Mouse (Mus musculus) ZHBTc4 (cell line): ENCODE results near the gene Slc23a2.

Experiments
- DNase-seq: peaks from one replicate; pipeline ENCODE4 v3.0.0-alpha.2; 2011; ENCODE audit warnings: low read depth, low spot score

Slc23a2 gene

DNA sequence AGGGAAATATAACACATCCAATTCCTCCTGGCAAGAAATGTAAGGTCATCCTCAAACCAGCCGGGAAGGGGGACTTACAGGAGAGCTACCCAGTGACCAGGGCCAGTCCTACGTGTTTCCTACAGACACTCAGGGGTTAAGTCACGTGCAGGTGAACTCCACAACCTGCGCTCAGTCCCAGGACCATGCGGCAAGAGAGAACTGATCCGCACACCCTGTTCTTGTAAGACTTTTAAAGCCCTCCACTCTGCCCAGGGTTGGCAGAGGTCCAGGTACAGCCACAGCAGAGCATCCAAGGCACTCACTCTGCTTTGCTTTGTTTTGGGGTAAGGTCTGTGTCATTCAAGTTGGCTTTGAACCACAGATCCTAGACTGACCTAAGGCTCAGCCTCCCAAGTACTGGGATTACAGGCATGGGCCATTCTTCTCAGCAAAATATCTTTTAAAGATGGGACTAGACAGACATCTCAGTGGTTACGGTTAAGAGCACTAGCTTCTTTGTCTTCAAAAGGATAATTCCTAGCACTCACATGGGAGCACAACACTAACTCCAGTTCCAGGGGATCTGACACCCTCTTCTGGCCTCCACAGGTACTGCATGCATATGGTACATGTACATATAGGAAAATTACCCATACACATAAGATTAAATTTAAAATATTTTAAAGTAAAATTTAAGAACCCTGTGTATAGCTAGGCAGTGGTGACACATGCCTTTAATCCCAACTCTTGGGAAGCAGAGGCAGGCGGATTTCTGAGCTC lies 8.9 kb downstream of the Slc23a2 start:
- peak; percentile 69 for DNase-seq

DNA sequence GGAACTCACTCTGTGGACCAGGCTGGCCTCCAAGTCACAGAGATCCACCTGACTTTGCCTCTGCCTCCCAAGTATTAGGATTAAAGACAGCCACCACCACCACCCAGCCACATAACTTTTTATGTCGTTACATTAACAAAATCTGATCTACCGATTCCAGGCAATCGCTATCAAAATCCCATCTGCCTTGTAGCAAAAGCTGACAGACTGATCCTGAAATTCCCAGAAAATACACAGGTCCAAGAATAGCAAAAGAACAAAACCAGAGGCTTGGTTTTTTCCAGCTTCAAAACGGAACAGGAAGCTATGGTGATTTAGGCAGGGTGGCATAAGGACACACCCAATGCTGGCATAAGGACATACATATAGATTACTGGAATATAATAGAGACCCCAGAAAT lies 10.2 kb downstream of the Slc23a2 start:
- no peak for DNase-seq

GRCm38 (mm10) chr2:132133436-132133835 lies 11.5 kb downstream of the Slc23a2 start:
- DNase-seq: peak; percentile 88

GRCm38 (mm10) chr2:132131266-132131665 lies 13.6 kb downstream of the Slc23a2 start:
- peak; percentile 51 for DNase-seq

DNA sequence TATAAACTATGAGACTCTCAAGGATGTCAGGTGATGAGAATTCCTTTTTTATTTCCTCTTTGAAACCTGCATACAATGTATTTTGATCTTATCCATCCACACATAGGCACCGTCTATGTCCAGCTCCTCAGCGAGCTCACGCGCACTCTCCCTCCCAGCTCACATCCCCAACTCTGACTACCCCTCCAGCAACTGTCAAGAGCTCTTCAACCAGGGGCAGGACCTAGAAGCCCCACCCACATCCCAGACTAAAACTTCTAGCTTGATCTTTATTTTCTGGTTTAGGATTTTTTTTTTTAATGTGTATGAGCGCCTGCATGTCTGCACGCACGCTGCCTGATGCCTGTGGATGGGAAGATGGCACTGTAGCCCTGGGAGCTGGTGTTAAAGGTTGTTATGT lies 14.9 kb downstream of the Slc23a2 start:
- DNase-seq: no peak

DNA sequence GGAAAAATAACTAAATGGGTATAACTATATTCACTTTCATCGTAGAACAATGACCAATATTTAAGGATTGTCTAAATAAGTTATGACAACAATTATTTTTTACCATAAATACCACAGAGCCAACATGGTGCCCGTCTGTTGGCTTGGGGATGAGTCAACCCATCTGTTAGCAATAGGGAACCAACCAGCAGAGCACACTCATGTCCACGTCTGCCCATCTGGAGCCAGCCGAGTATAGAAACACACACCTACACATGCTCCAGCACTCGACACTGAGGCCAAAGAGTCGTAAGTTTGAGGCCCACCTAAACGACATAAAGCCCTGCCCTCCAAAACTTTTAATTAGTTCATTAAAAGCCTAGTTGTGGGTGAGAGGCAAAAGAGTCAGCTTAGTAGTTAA lies 15.7 kb downstream of the Slc23a2 start:
- DNase-seq: no peak

DNA sequence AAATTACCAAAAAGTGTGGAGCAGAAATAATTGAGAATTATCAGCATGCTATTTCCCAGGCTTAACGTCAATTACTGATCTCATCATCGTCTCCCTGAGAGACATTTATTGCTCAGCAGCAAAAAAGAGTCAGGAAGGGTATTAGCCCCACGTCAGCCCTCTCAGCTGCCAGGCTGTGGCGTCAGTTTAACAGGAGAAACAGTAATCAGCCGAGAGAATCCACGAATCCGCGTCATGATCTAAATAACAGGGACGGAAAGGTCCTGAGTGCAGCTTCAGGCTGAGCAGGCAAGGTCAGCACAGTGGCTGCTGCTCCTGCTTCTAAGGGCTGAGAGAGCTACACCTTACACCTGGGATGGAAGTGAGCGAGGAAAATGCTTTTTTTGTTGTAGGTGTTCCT lies 17.0 kb downstream of the Slc23a2 start:
- no peak for DNase-seq

DNA sequence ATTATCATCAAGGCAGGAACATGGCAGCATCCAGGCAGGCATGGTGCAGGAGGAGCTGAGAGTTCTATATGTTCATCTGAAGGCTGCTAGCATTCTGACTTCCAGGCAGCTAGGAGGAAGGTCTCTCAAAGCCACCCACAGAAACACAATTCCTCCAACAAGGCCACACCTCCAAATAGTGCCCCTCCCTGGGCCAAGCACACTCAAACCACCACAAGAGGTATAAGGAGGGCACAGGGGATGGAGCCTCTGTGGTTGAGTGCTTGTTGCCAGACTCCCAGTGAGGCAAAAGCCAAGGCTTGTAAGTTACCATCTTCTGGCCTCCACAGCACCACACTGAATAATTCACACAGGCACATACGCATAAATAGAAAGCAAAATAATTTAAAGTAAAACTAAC lies 18.6 kb downstream of the Slc23a2 start:
- DNase-seq: no peak

- no peak for DNase-seq
Measured at GRCm38 (mm10) chr2:132123063-132123462, 21.8 kb downstream of the Slc23a2 start.

GRCm38 (mm10) chr2:132121050-132121449 lies 23.9 kb downstream of the Slc23a2 start:
- DNase-seq: no peak

- DNase-seq: no peak
Measured at GRCm38 (mm10) chr2:132118646-132119045, 26.3 kb downstream of the Slc23a2 start.

DNA sequence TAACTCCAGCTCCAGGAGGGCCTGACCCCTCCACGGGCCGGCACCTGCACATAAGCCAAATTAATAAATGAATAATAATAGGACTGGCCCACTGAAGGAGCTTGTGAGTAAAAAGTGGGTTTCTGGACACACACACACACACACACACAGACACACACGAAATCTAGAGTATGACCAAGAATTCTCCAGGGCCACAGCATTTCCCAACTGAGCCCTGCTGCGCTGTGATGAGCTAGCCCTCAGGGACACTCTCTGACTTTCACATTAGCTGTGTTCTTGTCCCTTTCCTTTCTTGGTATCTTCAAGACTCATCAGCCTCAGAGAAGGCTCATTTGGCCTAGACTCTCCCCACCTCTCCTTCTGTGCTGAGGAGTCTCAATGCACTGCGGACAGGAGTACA lies 29.0 kb downstream of the Slc23a2 start:
- DNase-seq: no peak

DNA sequence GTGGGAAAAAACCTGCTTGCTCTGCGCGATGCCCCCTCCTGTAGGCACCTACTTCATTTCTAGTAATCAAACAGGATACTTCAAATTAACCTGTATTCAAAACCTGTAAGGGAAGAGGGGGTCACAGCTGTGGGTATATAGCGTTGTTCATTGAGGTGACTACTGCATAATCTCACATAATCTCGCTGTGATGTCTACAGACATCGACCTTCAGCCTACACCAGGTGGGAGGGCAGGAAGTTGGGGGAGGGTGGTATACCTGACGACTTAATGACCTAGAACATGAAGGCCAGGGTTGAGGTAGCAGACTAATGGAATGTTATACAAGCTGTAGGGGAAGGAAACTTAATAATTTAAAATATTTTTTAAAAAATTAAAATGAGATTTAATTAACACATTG lies 29.6 kb downstream of the Slc23a2 start:
- DNase-seq: no peak

GRCm38 (mm10) chr2:132113962-132114759 lies 30.7 kb downstream of the Slc23a2 start:
- peak; percentile 52 for DNase-seq

DNA sequence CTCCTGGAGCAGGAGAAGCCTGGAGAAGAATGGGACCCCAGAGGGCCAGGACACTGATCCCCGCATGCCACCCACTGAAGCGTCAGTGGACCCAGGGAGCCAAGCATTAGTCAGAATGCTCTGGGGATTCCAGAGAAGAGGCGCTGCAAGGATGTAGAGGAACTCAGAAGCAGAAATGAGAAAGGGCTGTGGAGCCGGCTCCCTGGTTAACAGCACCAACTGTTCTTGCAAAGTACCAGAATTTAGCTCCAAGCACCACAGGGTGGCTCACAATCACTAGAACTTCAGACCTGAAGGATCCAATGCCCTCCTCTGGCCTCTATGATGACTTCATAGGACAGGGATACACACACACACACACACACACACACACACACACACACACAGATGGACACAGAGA lies 32.6 kb downstream of the Slc23a2 start:
- no peak for DNase-seq

DNA sequence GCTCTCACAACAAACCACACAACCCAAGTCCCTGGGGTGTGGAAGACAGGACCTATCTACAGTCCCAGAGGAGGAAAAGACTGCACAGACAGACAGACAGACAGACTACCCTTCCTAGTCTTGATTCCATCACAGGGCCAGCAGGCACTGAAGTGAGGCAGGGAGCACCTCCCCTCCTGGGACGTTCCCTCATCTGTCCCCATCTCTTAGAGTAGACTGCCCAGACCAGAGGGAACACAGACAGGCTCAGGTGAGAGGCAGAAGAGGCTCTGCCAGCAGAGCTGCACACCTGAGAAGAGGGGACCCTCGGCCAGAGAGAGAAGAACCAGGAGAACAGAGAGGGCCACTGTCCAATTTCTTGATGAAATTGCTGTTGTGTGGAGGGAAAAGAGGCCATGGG lies 33.0 kb downstream of the Slc23a2 start:
- no peak for DNase-seq

DNA sequence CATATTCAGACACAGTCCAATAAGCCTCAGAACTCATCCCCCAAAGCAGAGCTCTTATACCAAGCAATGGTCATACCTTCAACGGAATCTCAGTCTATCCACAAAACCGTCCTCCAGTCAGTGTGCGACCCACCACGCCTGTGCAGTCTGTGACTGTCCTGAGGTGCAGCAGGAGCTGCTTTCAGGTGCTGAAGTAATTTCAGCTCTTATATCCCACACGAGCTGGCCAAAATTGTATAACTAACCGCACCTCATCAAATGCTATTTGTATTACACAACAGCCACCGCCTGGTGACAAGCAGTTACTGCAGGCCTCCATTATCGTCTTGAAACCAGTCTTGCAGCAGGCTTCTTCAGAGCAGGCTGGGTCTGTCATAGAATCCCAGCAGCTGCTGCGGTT lies 33.6 kb downstream of the Slc23a2 start:
- peak; percentile 64 for DNase-seq

DNA sequence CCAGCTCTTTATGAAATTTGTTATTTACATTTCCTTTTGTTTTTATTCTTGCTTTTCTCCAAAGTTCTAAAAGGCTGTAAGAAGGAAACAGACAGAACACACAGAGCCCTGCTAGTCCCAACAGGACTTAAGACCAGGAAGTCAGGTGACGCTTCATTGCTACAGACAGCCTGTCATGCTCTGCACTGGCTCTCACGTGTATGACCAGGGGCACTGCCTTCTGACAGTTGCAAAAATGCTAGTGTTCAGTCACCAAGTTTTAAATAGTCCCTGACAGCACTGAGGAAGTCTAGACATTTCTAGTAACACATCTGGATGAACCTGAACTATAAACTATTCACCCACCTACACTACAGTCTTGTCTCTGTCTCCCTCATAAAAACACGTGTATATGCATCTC lies 34.2 kb downstream of the Slc23a2 start:
- DNase-seq: no peak

GRCm38 (mm10) chr2:132108988-132109387 lies 35.9 kb downstream of the Slc23a2 start:
- DNase-seq: no peak

- DNase-seq: no peak
Measured at GRCm38 (mm10) chr2:132107611-132108010, 37.3 kb downstream of the Slc23a2 start.

GRCm38 (mm10) chr2:132106069-132106468 lies 38.8 kb downstream of the Slc23a2 start:
- no peak for DNase-seq

DNA sequence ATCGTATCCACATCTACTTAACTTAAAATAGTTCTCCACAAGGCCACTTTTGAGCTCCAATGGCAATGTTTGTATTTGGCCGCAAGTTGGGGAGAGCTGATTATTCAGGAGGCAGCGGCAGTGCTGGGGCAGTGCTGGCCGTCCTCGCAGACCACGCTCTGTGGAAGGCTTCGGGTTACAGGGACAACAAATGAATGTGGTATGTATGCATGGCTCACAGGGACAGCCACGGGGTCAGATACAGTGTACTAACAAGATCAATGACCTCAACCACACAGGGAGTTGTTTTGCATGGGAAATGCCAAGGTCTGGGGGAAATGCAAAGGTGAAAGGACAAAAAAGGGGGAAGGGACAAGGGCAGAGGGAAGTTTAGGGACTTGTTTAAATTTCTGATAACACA lies 41.6 kb downstream of the Slc23a2 start:
- DNase-seq: peak; percentile 60

DNA sequence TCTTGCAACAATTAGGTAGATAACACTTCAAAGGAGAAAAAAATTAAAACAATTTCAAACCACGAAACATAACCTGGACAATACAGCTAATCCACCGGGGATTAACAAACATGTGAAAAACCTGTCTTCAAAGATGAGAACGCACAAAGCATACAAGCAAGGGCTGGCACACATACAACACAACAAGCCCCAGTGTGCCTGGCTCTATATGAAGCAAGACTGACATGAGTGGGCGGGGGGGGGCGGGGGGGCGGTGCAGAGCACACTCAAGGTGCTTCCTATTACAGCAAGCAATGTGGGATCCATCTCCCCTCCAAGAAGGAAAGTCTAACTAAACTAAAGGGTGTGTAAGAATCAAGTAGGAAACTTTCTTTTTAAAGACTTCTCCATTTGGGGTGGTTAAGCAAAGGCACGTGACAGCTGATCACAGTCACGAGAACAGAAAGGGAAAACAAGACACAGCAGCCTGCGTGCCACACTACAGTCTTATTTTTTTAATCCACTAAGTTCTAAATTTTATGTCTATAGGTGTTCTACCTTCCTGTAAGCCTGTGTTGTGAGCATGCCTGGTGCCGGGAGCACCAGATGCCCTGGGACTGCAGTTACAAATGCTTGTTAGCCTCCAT lies 42.3 kb downstream of the Slc23a2 start:
- DNase-seq: peak; percentile 42
